Mouse (Mus musculus) kidney, adult 8-10 months (tissue): ENCODE data around the gene Mink1.
A peak's percentile ranks its signal among the peaks of the same experiment; 100 is the strongest.

ENCODE experiments used
- DNase-seq, 2 experiments: peaks; one replicate each; pipeline ENCODE4 v3.0.0; 2022

The Mink1 gene

GRCm38 (mm10) chr11:70654923-70655570 lies 92.4 kb downstream of the Mink1 start:
- peak; percentile 72 to 73 for DNase-seq

- DNase-seq: peak in 1 of 2 experiments; percentile 50
Measured at GRCm38 (mm10) chr11:70655571-70656455, 93.1 kb downstream of the Mink1 start.

GRCm38 (mm10) chr11:70656456-70656927 lies 93.8 kb downstream of the Mink1 start:
- DNase-seq: peak in 1 of 2 experiments; percentile 55

- no peak for DNase-seq
Measured at GRCm38 (mm10) chr11:70656964-70657363, 94.3 kb downstream of the Mink1 start, which contains the start of gene Eno3. Gene Eno3 (plus strand): TSS chr11:70657202.

GRCm38 (mm10) chr11:70657573-70657972 lies 94.9 kb downstream of the Mink1 start:
- DNase-seq: no peak

- DNase-seq: no peak
Measured at GRCm38 (mm10) chr11:70657991-70658390, 95.3 kb downstream of the Mink1 start.

- no peak for DNase-seq
Measured at GRCm38 (mm10) chr11:70658521-70658920, 95.8 kb downstream of the Mink1 start.

GRCm38 (mm10) chr11:70658942-70659341 lies 96.3 kb downstream of the Mink1 start:
- no peak for DNase-seq

- DNase-seq: no peak
Measured at GRCm38 (mm10) chr11:70660571-70660970, 97.9 kb downstream of the Mink1 start.

GRCm38 (mm10) chr11:70663101-70663500 lies 100.4 kb downstream of the Mink1 start:
- DNase-seq: no peak

GRCm38 (mm10) chr11:70663957-70664356 lies 101.3 kb downstream of the Mink1 start:
- DNase-seq: no peak
